Mouse (Mus musculus) thymus, adult 2 months (tissue): ENCODE measurements around the gene Cfap36.

ENCODE experiments used
- CTCF ChIP-seq: fragments of 200-500 bp; IDR thresholded peaks from 2 replicates; pipeline ENCODE4 v1.5.1; 2012; ENCODE audit warnings: mild to moderate bottlenecking, control low read depth, low read length, moderate library complexity, borderline replicate concordance; ENCODE audit not compliant: control insufficient read depth, poor library complexity, insufficient read depth; ENCODE audit errors: extremely low read depth
- POLR2A ChIP-seq: fragments of 200-500 bp; IDR thresholded peaks from 2 replicates; pipeline ENCODE4 v1.6.1; 2012; ENCODE audit warnings: mild to moderate bottlenecking, low read length, control low read depth, moderate library complexity; ENCODE audit not compliant: control insufficient read depth, poor library complexity, insufficient read depth; ENCODE audit errors: extremely low read depth

GRCm38 (mm10) chr11:29237364-29237763, 9.8 kb downstream of the Cfap36 start:
- TF ChIP-seq CTCF (no peak), POLR2A (no peak)
